Comparison of ENCODE assay signal across 12 mouse cellular contexts in genomic region chr2:144191707-144192106, GRCm38 (mm10).
"Had no signal": no experiment of that assay in that cellular context is flagged by ENCODE, and none has a peak within 500 bp of the region (broad histone marks: within the 10 kb centered on the region; RNA-seq: fewer than 3 reads in every experiment).

No protein-coding gene starts in this region.

- DNase-seq: kidney, adult 9 months; kidney, postnatal 14 days; lung, adult 18-20 months; right cerebral cortex, adult 18-20 months; right cerebral cortex, postnatal 25 days; thymus, postnatal 4 days had no signal

- H3K27ac ChIP-seq: liver, embryonic 14.5 days; midbrain, embryonic 12.5 days; neural tube, embryonic 13.5 days; stomach, postnatal 0 days had no signal

- ATAC-seq: midbrain, embryonic 16.5 days had no signal

- H3K4me2 ChIP-seq: limb, embryonic 12.5 days; midbrain, embryonic 12.5 days; neural tube, embryonic 13.5 days had no signal

- H3K9ac ChIP-seq: limb, embryonic 12.5 days; liver, embryonic 14.5 days; midbrain, embryonic 12.5 days; neural tube, embryonic 13.5 days had no signal

- H3K36me3 ChIP-seq: limb, embryonic 12.5 days; midbrain, embryonic 12.5 days; neural tube, embryonic 13.5 days had no signal

- H3K27me3 ChIP-seq: midbrain, embryonic 12.5 days; neural tube, embryonic 13.5 days had no signal

- H3K9me3 ChIP-seq: limb, embryonic 12.5 days; midbrain, embryonic 12.5 days; neural tube, embryonic 13.5 days had no signal

- H3K4me3 ChIP-seq: limb, embryonic 12.5 days; midbrain, embryonic 12.5 days; neural tube, embryonic 13.5 days had no signal
